Mouse (Mus musculus) cerebellum, adult 9-11 months (tissue): Measurements from ENCODE around the gene B3gnt9.

Experiments used
- DNase-seq: peaks from one replicate; pipeline ENCODE4 v3.0.0; 2022

Gene B3gnt9

GRCm38 (mm10) chr8:105254966-105255350 lies at the start of gene B3gnt9:
B3gnt9 (minus strand) TSS chr8:105255153.
- DNase-seq: peak; percentile 59

- no peak for DNase-seq
Observed at GRCm38 (mm10) chr8:105303874-105304273, 48.9 kb upstream of the B3gnt9 start.

GRCm38 (mm10) chr8:105303396-105303795 lies 48.4 kb upstream of the B3gnt9 start:
- no peak for DNase-seq

DNA sequence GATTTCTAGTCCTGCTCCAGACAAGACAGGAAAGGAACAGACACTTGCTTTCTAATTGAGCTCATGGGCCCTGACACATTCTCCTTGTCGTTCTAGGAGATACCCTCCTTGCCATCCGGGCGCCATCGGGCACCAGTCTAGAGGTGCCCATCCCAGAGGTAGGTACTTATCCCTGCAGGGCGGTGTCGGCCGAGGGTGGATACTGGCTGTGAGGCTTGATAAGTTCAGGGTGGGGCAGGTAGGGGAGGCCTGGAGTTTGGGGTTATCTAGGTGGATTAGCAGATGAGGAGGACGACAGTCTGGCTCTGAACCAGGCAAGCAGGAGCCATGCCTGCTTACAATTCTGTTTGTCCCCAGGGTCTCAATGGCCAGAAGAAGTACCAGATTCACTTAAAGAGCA lies 45.0 kb upstream of the B3gnt9 start:
- DNase-seq: no peak

GRCm38 (mm10) chr8:105298351-105299252 lies 43.6 kb upstream of the B3gnt9 start:
- peak; percentile 51 for DNase-seq

DNA sequence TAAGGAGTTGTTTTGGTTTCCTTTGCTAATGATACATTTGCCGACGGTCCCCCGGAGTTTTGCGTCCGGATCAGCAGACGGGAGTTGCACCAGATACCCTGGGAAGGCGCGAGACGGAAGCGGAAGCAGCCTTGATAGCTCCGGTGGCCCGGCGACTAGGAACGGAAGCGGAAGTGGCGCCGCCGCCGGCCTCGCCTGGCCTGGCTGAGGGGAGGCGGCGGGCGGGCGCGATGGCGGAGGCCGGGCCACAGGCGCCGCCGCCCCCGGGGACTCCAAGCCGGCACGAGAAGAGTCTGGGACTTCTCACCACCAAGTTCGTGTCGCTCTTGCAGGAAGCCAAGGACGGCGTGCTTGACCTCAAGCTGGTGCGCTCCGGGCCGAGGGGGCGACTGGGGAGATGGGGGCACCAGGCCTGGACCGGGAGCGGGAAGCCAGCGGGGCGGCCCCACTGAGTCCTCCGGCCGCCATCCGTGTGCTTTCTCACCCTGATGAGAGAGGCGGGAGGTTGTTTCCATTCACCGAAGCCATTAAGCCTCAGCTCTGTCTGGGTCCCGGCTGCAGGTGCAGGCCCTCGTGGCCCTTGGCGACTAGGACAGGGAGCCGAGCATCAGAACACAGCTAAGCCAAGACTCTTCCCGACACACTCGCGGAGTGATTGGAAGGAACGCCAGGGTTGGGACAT lies 42.7 kb upstream of the B3gnt9 start, which contains the start of gene E2f4:
E2f4 (plus strand) TSS at position 153 of the 682 bp plus-strand sequence.
- DNase-seq: peak; percentile 92

- peak; percentile 54 for DNase-seq
Observed at GRCm38 (mm10) chr8:105295895-105296573, 41.1 kb upstream of the B3gnt9 start, which contains the start of gene Exoc3l. Exoc3l (minus strand) TSS chr8:105296101.

GRCm38 (mm10) chr8:105295256-105295655 lies 40.3 kb upstream of the B3gnt9 start:
- DNase-seq: peak; percentile 60

- no peak for DNase-seq
Observed at GRCm38 (mm10) chr8:105294776-105295175, 39.8 kb upstream of the B3gnt9 start.

DNA sequence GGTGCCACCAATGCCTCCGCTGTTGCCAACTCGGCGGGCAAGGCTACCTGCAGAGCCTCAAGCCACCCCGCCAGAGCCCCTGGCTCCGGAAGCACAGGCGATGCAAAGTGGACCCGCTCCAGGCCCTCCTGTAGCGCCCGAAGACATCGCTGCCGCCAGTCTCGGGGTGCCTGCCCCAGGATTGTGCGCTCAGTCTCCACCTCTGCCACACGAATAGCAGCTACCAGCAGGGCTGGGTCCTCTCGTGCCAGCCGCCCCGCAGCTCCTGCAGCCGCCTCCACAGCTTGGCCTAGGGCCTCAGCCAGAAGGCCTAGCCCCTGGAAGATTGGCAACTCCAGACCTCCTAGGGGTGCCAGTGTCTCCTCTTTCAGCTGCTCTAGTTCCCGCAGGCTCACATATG lies 38.5 kb upstream of the B3gnt9 start:
- DNase-seq: peak; percentile 91

DNA sequence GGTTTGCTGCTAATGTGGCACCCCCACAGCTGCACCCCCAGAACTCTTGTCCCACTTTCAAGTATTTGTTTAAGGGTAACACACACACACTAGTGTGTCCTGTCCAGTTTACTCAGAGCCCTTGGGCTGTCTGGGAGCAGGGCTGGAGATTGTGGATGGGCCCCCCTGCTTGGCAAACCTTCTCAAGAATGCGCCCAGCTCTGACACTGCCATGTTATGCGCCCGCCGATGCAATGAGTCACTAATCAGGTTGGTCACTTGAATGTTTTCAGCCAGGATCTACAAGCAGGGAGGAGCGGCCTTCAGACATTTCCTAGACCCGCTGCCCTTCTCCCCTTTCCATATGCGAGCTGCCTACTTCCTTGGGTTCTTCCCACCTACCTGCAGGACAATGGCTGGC lies 37.5 kb upstream of the B3gnt9 start:
- DNase-seq: peak; percentile 65

- DNase-seq: peak; percentile 55
Observed at GRCm38 (mm10) chr8:105291802-105292201, 36.8 kb upstream of the B3gnt9 start.

DNA sequence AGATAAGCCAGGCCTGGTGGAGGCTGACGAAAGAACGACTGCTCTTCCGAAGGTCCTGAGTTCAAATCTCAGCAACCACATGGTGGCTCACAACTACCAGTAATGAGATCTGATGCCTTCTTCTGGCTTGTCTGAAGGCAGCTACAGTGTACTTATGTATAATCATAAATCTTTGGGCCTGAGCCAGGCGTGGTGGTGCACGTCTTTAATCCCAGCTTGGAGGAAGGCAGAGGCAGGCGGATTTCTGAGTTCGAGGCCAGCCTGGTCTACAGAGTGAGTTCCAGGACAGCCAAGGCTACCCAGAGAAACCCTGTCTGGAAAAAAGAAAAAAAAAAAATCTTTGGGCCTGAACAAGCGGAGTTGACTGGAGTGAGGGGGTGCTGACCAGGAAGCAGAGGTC lies 36.4 kb upstream of the B3gnt9 start:
- peak; percentile 68 for DNase-seq

DNA sequence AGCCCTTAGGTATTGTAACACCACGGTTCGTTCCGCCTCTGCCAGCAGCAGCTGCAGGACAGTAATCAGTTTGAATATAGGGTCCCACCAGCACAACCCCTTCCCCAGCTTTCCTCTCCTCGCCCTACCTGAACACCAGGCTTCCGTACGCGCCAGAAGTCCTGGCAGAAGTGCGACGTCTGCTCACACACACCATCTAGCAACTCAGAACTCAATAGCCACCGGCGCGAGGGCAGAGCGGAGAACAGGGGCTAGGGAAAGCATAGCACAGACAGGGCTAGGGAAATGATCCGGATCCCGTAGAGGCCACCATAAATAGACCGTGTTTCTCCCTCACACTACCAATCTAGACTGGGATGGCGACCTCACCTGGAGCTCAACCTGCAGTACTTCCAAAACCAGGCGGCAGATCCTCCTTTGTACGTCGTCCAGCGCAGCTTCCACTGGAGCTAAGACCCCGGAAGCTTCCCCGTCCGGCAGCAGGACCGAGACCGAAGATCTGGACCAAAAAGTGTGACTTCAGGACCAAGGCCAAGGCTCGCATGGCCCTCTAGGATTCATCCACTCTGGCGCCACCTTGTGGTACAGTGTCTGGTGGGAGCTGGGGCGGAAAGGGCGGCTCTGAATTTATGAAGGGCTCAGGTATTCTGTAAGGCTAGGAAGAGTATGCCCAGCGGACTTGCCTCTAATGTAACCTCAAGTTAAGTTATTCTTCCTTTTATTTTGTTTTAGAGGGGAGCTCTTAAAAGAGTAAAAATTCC lies 35.8 kb upstream of the B3gnt9 start:
- peak; percentile 88 for DNase-seq

DNA sequence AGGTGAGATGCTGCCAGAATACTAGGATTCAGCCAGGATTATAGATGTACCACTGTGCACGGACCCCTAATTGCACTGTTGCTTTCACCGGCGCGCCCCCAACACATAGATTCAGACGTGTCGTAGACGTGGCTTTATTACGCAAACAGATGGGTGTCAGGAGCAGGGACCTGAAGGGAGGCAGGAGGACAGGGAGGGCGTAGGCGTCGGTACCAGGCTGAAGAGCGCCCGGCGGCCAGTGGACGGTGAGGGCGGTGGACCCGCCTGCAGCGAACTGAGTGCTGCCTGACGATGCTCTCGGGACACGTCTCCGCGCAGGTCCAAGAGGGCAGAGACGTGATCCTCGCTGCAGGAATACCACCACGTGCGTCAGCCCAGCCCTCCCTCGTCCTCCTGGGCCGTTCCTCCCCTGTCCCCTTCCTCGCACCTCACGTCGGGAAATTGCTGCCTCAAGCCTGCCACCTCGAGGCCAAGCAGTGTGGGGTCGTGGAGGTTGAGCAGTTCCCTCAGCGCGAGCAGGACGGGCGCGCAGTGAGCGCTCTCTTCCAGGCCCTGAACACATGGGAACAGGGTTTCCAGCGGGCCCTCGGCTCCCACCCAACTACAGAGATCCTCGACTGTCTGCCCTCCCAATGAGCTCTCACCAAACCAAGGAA lies 35.0 kb upstream of the B3gnt9 start, which contains the start of gene 4931428F04Rik:
4931428F04Rik (minus strand) TSS at position 60 of the 656 bp plus-strand sequence.
- peak; percentile 87 for DNase-seq

DNA sequence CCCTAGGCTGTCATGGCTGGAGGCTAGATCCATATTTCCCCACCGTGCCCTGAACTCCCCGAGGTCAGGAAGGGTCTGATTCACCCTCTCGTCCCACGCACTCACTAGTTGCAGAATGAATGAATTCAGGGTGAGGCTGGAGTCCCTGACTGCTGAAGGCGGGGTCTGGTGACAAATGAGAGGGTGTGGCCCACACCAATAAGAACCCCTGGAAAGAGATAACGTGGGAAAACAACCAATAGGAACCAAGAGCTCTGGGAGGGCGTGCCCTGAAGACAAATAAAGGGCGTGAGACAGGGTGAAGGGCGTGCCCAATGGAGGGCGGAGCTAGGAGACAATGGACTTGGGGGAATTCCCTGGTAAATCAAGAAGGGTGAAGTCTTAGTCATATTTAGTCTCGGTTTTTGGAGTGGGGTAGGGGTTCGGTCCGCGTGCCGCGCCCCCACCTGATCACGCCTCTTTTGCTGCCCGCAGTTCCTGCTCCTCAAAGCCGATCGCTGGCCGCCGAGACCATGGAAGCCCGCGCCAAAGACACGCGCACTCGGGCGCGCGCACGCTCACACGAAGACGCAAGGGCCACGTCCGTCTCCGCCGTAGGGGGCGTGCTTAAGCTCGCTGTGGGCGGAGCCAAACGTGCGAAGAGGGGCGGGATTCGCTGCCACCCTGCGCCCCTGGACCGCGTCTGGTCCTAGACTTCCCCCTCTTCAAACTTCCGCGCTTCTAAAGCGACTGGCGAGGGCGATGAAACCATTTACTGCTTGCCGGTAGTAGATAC lies 34.2 kb upstream of the B3gnt9 start:
- peak; percentile 97 for DNase-seq

DNA sequence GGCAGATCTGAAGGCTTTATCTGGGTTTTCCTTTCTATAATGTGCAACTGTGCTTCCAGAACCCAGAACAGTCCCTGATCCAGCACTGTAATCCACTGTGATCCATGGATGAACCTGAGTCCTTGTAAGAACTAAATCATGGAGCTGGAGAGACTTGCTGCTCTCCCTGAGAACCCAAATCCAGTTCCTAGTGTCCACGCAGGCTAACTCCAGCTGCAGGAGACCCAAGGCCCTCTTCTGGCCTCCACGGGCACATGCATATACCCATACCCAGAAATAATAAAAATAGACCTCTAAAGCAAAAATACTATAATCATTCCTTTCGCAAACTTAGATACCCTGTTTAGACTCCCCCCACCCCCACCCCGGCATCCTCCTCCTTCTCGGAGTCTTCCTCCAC lies 33.3 kb upstream of the B3gnt9 start:
- peak; percentile 45 for DNase-seq

DNA sequence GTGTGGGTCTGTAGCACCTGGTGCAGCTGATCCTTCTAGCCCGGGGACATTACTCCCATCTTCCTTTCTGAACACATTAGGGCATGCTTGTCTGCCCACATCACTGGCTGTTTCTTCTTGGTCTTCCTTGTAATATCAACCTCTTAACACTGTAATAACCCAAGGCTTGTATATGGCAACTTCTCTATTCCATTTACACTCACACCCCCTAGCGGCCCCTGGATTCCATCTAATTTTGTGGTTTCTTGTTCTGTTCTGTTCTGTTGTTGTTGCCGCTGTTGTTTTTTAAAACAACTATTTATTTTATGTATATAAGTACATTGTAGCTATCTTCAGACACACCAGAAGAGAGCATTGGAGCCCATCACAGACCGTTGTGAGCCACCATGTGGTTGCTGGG lies 32.0 kb upstream of the B3gnt9 start:
- no peak for DNase-seq

- peak; percentile 57 for DNase-seq
Observed at GRCm38 (mm10) chr8:105285514-105285913, 30.6 kb upstream of the B3gnt9 start.

DNA sequence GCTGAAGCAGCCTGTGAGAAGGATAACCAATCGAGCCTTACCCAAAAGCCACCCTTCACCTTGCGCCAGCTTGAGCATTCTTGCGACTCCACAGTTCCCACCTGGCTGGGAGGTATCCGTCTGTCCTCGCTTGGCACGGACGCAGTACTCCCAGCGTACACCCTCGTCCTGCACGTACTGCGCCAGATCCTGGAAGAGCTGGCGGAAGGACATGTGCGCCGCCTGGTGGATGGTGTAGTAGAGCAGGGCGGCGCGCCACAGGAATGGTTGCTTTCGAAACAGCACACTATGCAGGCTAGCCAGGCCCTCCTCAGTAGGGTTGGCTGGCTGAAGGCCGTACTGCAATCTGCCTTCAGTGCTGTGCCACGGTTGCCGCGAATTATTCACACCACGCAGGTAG lies 28.1 kb upstream of the B3gnt9 start:
- peak; percentile 80 for DNase-seq

GRCm38 (mm10) chr8:105282239-105282638 lies 27.3 kb upstream of the B3gnt9 start:
- DNase-seq: no peak
